Mouse (Mus musculus) E14TG2a.4 (cell line): Measurements from ENCODE around the gene Tsc22d4.

Experiments used
- CTCF ChIP-seq: conservative IDR thresholded peaks from 2 replicates; pipeline ENCODE4 v1.5.1; 2014; ENCODE audit warnings: low read length
- NANOG ChIP-seq: IDR thresholded peaks from 2 replicates; pipeline ENCODE4 v1.6.1; 2014; ENCODE audit warnings: borderline replicate concordance, low read length, mixed read lengths
- POU5F1 ChIP-seq: IDR thresholded peaks from 2 replicates; pipeline ENCODE4 v1.6.1; 2014; ENCODE audit warnings: low read length, borderline replicate concordance

- TF ChIP-seq CTCF (no peak), NANOG (no peak), POU5F1 (no peak)
These were observed 10.6 kb downstream of the Tsc22d4 start for GRCm38 (mm10) chr5:137756106-137756505.
